Mouse (Mus musculus) brown adipose tissue, adult 24 weeks (tissue): ENCODE data around the gene Malsu1. TPM values are rescaled to one million over a fixed set of nuclear protein-coding genes. Genes with fewer than 3 reads are reported as not detected.

Experiments used
- H3K27ac ChIP-seq: fragments of 200-500 bp; replicated peaks from 2 replicates; pipeline ENCODE4 v1.5.1; 2012; ENCODE audit warnings: low read depth, mild to moderate bottlenecking, low read length
- H3K4me1 ChIP-seq: fragments of 200-500 bp; 2 replicates; pipeline ENCODE4 v1.6.1; 2012; ENCODE audit warnings: low read length, mixed read lengths; ENCODE audit not compliant: control insufficient read depth, insufficient read depth, insufficient read length
- H3K4me3 ChIP-seq: fragments of 200-500 bp; 2 replicates; pipeline ENCODE4 v1.5.1; 2012; ENCODE audit warnings: low read depth, mild to moderate bottlenecking, low read length, moderate library complexity; ENCODE audit not compliant: insufficient read depth
- polyA plus RNA-seq: library from polyadenylated mRNA; stranded (reverse); fragments of >200 nt; gene quantifications from 2 replicates; pipeline ENCODE4 v1.2.4, GENCODE M21; 2012; ENCODE audit not compliant: missing spikeins, insufficient read depth, insufficient read length

Gene Malsu1
- 89.5 and 97.9 TPM in 2 replicates for polyA plus RNA-seq

DNA sequence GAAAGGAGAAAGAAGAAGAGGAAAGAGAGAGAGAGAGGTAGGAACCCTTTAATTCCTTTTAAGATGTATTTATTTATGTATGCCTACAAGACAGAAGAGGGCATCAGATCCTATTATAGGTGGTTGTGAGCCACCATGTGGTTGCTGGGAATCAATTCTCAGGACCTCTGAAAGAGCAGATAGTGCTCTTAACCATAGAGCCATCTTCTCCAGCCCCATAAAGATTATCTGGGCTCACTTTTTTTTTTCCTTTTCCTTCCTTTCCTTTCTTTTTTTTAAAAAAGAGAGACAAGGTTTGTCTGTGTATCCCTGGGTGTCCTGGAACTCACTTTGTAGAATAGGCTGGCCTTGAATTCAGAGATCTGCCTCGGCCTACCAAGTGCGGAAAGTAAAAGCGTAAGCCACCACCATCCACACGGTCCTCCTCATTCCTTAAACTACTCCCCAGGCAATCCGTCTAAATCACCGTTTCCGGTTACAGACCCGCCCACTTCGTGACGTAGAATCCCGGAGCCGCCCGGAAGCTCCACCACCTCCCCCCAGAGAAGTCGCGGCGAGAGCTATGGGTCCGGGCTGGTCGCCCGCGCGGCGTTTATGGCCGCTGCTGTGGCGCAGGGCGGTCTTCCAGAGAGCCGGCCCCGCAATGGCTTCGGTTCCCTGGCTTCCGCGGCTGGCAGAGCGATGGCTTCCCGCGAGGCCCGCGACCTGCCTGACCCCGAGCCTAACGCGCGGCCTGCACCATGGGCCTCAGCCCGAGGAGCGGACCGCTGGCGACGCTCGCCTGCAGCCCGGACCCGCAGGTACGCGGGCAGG lies at the start of gene Malsu1:
Gene Malsu1, plus strand, starts transcription at position 492 of the 813 bp plus-strand sequence.
- Histone ChIP-seq H3K4me1 (no peaks in the 10 kb centered on the region), H3K4me3 (peak within 1 kb of the TSS; percentile 99), H3K27ac (peak within 1 kb of the TSS; percentile 75)

DNA sequence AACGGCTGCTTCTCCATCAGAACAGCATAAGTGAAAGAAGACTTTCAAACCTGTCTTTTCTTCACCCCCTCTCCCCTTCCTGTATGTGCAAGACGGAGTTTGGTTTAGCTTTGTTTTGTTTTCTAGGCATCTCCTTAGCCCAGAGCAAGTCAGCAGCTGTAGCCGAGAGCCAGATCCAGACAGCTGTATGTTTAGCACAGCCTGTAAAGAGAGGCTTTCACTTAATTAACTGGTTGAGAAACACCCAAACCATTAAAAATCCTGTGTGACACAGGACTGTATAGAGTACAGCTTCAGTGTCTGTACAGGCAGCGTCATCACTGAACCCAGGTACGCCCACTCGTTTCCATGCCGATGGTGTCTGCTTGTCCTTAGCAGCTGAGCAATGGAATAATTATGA lies 48.3 kb upstream of the Malsu1 start:
- Histone ChIP-seq H3K27ac (no peak overlapping the region), H3K4me1 (no peaks in the 10 kb centered on the region), H3K4me3 (no peak overlapping the region)

DNA sequence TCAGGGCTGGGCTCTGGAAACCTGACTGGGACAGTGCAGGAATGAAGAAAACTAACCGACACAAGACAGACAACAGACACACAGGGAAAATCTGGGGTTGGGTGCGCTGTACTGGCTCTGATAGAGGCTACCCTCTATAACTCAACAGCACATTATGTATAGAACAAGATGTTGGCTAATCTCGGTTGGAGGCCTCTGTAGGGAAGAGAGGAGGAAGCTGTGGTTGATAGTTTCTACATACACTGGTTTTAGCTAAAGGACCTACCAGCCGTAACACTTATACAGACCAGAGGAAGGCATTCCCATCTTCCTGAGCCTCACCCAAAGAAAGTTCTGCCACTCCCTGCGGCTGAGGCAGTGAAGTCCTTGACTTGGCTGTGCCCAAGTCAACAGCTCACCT lies 47.1 kb upstream of the Malsu1 start:
- H3K4me3 ChIP-seq, result no peak overlapping the region
- H3K4me1 ChIP-seq, result no peaks in the 10 kb centered on the region
- H3K27ac ChIP-seq, result no peak overlapping the region

DNA sequence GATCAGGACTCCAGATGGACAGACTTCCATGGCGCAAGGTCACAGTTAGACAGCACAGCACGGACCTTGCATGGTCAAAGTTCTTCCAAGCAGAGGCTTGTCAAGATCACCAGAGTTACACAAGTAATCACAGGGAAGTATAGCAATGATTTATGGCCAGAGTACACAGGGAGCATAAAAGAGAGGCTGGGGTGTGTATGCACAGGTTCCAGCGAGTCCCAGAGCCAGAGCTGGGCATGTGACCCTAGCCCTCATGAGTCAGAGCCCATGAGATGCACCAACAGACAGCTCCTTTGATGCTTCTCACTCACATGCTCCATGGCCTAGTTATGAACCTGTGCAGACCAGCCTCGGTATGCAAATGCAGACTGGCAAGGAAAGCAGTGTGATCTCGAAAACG lies 45.6 kb upstream of the Malsu1 start:
- Histone ChIP-seq H3K27ac (no peak overlapping the region), H3K4me3 (no peak overlapping the region), H3K4me1 (no peaks in the 10 kb centered on the region)

DNA sequence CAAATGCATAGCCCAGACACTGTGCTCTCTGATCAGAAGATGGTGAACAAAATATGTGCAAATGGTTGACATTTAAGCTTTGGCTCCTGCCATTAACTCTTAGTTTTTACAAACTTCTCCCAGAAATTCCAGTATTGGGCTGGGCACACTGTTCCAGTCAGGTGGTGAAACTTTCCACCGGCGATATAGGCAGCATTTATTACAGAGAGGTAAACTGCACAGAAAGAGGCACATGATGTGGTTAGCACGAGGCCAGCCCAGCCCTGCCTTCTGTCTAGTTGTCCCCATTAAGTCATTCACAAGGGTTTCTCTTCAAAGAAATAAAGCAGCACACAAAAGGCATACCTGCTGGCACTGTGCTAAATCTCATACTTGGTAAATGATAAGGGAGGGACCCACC lies 44.9 kb upstream of the Malsu1 start:
- Histone ChIP-seq H3K4me3 (no peak overlapping the region), H3K4me1 (no peaks in the 10 kb centered on the region), H3K27ac (no peak overlapping the region)

DNA sequence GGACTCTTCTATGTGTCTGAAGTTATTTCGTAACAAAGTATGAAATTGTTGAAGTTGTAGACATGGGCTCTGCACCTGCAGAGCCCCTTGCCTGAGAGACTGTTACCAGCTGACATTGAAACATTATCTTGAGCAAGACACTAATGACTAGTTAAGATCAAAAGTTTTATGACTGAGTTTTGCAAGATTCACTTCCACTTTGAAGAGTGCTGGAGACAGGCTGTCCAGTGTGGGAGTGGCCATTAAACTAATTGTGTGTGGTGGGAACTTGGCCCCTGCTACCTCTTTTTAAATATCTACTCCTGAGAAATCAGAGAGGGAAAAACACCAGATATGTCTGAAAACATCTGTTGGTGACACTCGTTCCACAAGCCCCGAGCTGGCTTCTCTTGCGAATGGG lies 42.4 kb upstream of the Malsu1 start:
- Histone ChIP-seq H3K27ac (no peak overlapping the region), H3K4me1 (no peaks in the 10 kb centered on the region), H3K4me3 (no peak overlapping the region)

DNA sequence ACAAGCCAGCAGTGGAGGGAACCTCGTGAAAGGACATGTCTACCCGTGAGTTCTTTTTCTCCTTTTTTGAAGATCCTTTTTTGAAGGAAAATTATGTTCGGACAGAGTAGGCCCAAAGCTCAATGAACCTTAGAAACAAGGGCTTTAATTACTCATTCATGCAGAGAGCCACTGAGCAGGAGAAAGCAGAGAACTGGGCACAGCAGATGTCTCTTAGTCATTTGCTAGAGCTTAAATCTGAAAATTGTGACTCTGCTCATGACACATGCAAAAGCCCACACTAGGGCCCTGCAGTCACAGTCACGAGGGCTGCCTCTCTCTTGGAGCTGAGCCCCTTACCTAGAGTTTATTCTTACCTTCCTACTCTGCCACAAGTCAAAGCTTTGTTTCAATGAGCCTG lies 40.8 kb upstream of the Malsu1 start:
- H3K27ac ChIP-seq, result no peak overlapping the region
- no peaks in the 10 kb centered on the region for H3K4me1 ChIP-seq
- no peak overlapping the region for H3K4me3 ChIP-seq

DNA sequence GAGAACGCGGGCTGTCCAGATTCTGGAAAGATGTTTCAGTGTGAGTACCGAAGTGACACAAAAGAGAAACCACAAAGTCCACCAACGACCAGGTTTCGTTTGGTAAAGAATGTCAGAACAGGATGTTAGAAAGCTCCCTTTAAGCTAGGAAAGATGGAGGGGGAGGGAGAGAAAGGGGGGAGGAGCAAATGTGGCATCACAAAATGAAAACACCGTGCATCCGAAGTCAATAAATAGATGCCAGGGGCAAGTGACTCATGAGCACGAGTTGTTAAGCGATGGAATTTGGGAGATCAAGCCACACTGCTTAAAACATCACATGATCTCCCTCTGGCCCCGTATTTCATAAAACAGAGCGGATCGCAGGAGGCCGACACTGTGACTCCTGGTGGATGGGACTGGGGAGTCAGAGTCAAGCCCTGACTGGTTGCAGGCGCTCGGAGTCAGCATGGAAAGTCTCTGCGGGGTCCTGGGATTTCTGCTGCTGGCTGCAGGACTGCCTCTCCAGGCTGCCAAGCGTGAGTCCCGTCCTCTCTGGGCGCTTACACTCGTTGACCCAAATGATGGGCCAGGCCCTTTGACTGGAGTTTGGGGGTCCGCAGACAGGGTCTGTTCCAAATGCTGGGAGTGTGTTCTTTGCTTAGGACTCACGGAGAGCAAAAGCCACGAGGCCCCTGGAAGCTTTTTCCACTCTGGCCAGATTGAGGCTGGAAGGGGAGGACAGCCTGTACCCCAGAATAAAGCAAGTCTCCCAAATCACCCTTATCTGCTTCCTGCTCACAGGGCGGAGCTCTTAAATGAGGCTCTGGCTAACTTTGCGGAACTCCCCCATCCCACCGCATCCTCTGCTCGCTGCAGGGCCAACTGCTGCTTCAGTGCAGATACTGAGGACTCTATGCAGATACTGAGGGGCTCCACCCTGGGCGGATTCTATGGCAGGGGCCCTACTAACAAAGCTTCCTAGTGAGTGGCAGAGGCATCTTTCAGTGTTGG lies 37.0 kb upstream of the Malsu1 start, which contains the start of gene Gpnmb:
Gene Gpnmb, plus strand, starts transcription at position 272 of the 993 bp plus-strand sequence.
- H3K27ac ChIP-seq, result no peak within 1 kb of the TSS; the same call in 1 of the 2 replicates
- H3K4me3 ChIP-seq, result peak within 1 kb of the TSS; percentile 29
- no peaks in the 10 kb centered on the region for H3K4me1 ChIP-seq

DNA sequence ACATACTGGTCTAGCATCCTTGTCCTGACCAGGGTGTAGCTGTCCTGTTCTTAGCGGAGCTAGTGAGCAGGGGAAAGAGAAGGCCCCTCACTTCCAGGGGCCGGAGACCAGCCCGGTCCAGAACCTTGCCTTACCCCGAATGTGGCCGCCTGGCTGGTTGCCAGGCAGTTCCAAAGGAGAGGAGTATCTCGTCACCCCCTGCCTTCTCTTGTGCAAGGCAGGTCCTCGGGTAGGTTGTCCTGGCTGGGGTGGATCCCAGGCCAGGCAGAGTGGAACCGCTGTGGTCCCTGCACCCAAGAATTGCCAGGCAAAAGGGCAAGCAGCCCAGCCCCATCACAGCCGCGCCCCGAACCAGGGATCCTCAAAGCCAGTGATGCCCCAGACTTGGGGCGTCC lies 36.3 kb upstream of the Malsu1 start:
- peak overlapping the region; percentile 29; the same call in 1 of the 2 replicates for H3K4me3 ChIP-seq
- H3K27ac ChIP-seq, result no peak overlapping the region
- H3K4me1 ChIP-seq, result no peaks in the 10 kb centered on the region

DNA sequence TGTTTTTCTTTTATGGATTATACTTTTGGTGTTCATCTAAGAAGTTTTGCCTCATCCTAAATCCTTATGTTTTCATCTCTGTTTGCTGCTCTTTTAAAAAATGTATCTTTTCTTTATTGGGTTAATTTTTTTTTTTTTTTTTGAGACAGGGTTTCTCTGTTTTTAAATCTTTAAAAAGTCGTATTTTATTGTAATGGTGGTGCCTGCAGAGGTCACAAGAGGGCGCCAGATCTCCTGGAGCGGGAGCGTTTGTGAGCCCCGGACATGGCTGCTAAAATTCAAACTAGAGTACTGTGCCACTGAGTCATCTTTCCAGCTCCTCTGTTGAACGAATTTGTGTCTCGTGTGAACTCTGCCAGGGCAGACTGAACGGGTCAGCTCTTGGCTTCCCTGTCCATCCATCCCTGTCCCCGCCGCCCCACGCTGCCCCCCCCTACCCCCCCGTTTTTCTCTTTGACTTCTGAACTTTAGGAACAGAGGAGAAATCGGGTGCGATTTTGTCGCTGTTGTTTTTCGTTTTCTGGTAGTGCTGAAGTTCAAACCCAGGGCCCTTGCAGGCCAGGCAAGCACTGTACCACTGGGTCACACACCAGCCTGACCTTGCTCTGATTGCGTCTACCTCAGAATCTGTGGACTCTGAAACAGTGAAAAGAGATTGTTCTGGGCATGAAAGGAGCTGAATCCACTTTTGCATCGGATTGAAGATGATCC lies 34.0 kb upstream of the Malsu1 start:
- Histone ChIP-seq H3K4me3 (no peak overlapping the region), H3K27ac (no peak overlapping the region), H3K4me1 (no peaks in the 10 kb centered on the region)

DNA sequence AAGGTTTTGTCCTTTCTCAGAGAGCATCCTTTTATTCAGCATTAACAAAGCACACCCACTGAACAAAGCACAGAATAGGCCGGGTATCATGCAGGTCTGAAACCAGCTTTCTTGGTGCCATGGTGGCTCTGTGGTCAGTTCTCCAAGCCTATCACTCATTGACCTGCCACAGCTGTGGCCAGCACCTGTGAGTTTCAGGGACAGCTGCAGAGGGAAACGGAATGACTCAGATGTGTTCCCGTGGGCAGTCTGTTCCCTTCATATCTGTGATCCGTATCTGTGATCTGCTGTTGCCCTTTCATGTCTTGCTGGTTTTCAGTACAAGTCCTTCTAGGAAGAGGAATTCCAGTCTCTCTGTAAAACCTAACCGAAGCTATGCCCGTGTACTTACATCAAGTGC lies 27.1 kb upstream of the Malsu1 start:
- H3K4me1 ChIP-seq, result no peaks in the 10 kb centered on the region
- H3K4me3 ChIP-seq, result no peak overlapping the region
- no peak overlapping the region for H3K27ac ChIP-seq

DNA sequence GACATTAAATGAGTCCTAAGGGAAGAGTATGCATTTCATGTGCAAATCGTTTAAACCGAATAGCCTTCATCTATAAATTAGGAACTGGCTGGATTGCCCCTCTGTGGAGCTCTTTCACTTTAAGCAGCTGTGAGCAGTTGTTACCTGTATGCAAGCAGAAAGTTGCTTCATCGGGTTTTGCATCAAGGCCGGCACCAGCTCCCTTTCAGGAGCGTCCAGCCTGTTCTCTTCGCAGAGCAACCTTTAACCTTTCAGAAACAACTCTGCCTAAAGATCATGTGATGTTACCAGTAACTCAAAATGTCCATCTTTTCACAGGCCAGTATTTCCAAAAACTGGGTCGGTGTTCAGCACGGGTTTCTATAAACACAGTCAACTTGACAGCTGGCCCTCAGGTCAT lies 26.6 kb upstream of the Malsu1 start:
- Histone ChIP-seq H3K27ac (no peak overlapping the region), H3K4me3 (no peak overlapping the region), H3K4me1 (no peaks in the 10 kb centered on the region)

DNA sequence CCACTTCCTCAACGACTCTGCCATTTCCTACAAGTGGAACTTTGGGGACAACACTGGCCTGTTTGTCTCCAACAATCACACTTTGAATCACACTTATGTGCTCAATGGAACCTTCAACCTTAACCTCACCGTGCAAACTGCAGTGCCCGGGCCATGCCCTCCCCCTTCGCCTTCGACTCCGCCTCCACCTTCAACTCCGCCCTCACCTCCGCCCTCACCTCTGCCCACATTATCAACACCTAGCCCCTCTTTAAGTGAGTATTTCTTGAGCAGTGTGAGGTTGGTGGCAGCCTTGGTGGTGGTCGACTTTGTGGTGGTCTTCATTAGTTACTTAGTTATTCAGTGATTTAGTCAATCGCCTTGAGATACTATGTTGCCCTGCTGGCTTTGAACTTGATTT lies 25.7 kb upstream of the Malsu1 start:
- Histone ChIP-seq H3K4me3 (no peak overlapping the region), H3K27ac (no peak overlapping the region), H3K4me1 (no peaks in the 10 kb centered on the region)

DNA sequence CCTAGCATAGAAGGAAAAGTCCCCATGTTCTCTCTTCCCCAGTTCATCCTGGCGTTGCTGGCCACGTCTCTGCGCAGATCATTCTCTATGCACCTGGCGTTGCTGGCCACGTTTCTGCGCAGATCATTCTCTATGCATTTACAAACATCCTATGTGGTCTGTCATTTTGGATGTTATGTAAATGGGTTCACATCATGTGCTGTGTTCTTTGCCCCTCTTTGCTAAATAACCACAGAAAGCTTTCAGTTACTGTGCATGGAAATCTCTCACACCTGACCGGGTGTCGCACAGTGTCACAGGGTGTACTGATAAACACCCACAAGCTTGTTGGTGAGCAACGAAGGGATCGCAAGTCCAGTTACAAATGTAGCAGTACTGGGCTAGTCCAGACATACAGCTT lies 25.2 kb upstream of the Malsu1 start:
- no peak overlapping the region for H3K27ac ChIP-seq
- no peak overlapping the region for H3K4me3 ChIP-seq
- no peaks in the 10 kb centered on the region for H3K4me1 ChIP-seq
